Mouse (Mus musculus) neural tube, embryonic 15.5 days (tissue): ENCODE data around the gene Top2a. TPM values are rescaled to one million over a fixed set of nuclear protein-coding genes. Genes with fewer than 3 reads are reported as not detected.

Experiments used
- ATAC-seq: fragments of 200-750 bp; cut with Nextera tagmentation; 2 replicates; pipeline ENCODE4 v1.8.0; 2017; ENCODE audit warnings: mild to moderate bottlenecking, moderate TSS enrichment, moderate library complexity; ENCODE audit not compliant: low FRiP score
- H3K27ac ChIP-seq: fragments of 300-500 bp; sonication (generic); replicated peaks from 2 replicates; pipeline ENCODE4 v1.5.1; 2015; ENCODE audit warnings: mild to moderate bottlenecking, inconsistent platforms
- H3K27me3 ChIP-seq: fragments of 300-500 bp; sonication (generic); replicated peaks from 2 replicates; pipeline ENCODE4 v1.6.1; 2015; ENCODE audit warnings: inconsistent platforms
- H3K36me3 ChIP-seq: fragments of 300-500 bp; sonication (generic); 2 replicates; pipeline ENCODE4 v1.6.1; 2015; ENCODE audit warnings: inconsistent platforms
- H3K4me1 ChIP-seq: fragments of 300-500 bp; sonication (generic); 2 replicates; pipeline ENCODE4 v1.6.1; 2015; ENCODE audit warnings: inconsistent platforms
- H3K4me2 ChIP-seq: fragments of 300-500 bp; sonication (generic); 2 replicates; pipeline ENCODE4 v1.6.1; 2015; ENCODE audit warnings: inconsistent platforms, mild to moderate bottlenecking, moderate library complexity
- H3K4me3 ChIP-seq: fragments of 300-500 bp; sonication (generic); replicated peaks from 2 replicates; pipeline ENCODE4 v1.5.1; 2015; ENCODE audit warnings: mild to moderate bottlenecking, inconsistent platforms
- H3K9ac ChIP-seq: fragments of 300-500 bp; sonication (generic); replicated peaks from 2 replicates; pipeline ENCODE4 v1.6.1; 2015; ENCODE audit warnings: mild to moderate bottlenecking, inconsistent platforms
- H3K9me3 ChIP-seq: fragments of 300-500 bp; sonication (generic); replicated peaks from 2 replicates; pipeline ENCODE4 v1.6.1; 2016; ENCODE audit warnings: inconsistent platforms
- WGBS: fragments of 180-500 bp; shearing (Covaris S2); methylation state at CpG from one replicate; pipeline ENCODE4 v1.1.7; 2015; ENCODE audit warnings: mixed read lengths; 5-methylcytosine and 5-hydroxymethylcytosine counted together
- polyA plus RNA-seq: library from polyadenylated mRNA; unstranded; fragments of >200 nt; fragmentation: Nextera tagmentation; extraction: Ambion mirVana; gene quantifications from 2 replicates; pipeline ENCODE4 v1.2.1, GENCODE M21; 2015

Gene Top2a
- polyA plus RNA-seq, 1 experiment from 2014 or later = 25.8 TPM

GRCm38 (mm10) chr11:98952111-98952510, 71.9 kb downstream of the Top2a start:
- Histone ChIP-seq H3K27me3 (no peaks in the 10 kb centered on the region), H3K9me3 (no peaks in the 10 kb centered on the region), H3K4me3 (no peak overlapping the region), H3K4me2 (no peak overlapping the region), H3K36me3 (0 out of 2 replicates have a peak, but pooled peaks cover 4% of the 10 kb centered on the region), H3K9ac (no peak overlapping the region), H3K4me1 (peaks cover 70% of the 10 kb centered on the region), H3K27ac (no peak overlapping the region)
- 90% methylated on average over 1 of the region's 1 CpGs for WGBS
- ATAC-seq = no peak

- Histone ChIP-seq H3K36me3 (0 out of 2 replicates have a peak, but pooled peaks cover 4% of the 10 kb centered on the region), H3K4me1 (peaks cover 72% of the 10 kb centered on the region), H3K27me3 (no peaks in the 10 kb centered on the region), H3K9me3 (no peaks in the 10 kb centered on the region), H3K4me3 (no peak overlapping the region), H3K9ac (no peak overlapping the region; the same call in 1 of the 2 replicates), H3K27ac (peak overlapping the region; percentile 80), H3K4me2 (peak overlapping the region; percentile 27)
- peak; percentile 71 for ATAC-seq
- 53% methylated on average over 16 of the region's 16 CpGs for WGBS
These were observed 72.7 kb downstream of the Top2a start for GRCm38 (mm10) chr11:98951026-98951906.

GRCm38 (mm10) chr11:98950484-98950883, 73.5 kb downstream of the Top2a start:
- no peak overlapping the region for H3K4me3 ChIP-seq
- no peaks in the 10 kb centered on the region for H3K27me3 ChIP-seq
- no peak for ATAC-seq
- H3K36me3 ChIP-seq = 0 out of 2 replicates have a peak, but pooled peaks cover 4% of the 10 kb centered on the region
- 92% methylated on average over 9 of the region's 9 CpGs for WGBS
- H3K27ac ChIP-seq = peak overlapping the region; percentile 80
- H3K4me2 ChIP-seq = no peak overlapping the region
- H3K9ac ChIP-seq = no peak overlapping the region
- H3K9me3 ChIP-seq = no peaks in the 10 kb centered on the region
- H3K4me1 ChIP-seq = peaks cover 70% of the 10 kb centered on the region

- no peak overlapping the region; the same call in 1 of the 2 replicates for H3K27ac ChIP-seq
- WGBS = 79% methylated on average over 7 of the region's 7 CpGs
- H3K9me3 ChIP-seq = no peaks in the 10 kb centered on the region
- H3K9ac ChIP-seq = no peak overlapping the region
- ATAC-seq = no peak
- H3K4me2 ChIP-seq = no peak overlapping the region
- H3K36me3 ChIP-seq = 0 out of 2 replicates have a peak, but pooled peaks cover 4% of the 10 kb centered on the region
- H3K4me3 ChIP-seq = no peak overlapping the region
- peaks cover 69% of the 10 kb centered on the region for H3K4me1 ChIP-seq
- no peaks in the 10 kb centered on the region for H3K27me3 ChIP-seq
These were observed 74.0 kb downstream of the Top2a start for GRCm38 (mm10) chr11:98949958-98950460.

- H3K9me3 ChIP-seq = no peaks in the 10 kb centered on the region
- no peak for ATAC-seq
- WGBS = 82% methylated on average over 12 of the region's 12 CpGs
- H3K4me1 ChIP-seq = peaks cover 69% of the 10 kb centered on the region
- 0 out of 2 replicates have a peak, but pooled peaks cover 4% of the 10 kb centered on the region for H3K36me3 ChIP-seq
- no peak overlapping the region for H3K4me2 ChIP-seq
- no peak overlapping the region for H3K9ac ChIP-seq
- no peak overlapping the region for H3K4me3 ChIP-seq
- H3K27me3 ChIP-seq = no peaks in the 10 kb centered on the region
- no peak overlapping the region for H3K27ac ChIP-seq
These were observed 74.6 kb downstream of the Top2a start for GRCm38 (mm10) chr11:98949242-98949957.

GRCm38 (mm10) chr11:98947969-98948569, 75.9 kb downstream of the Top2a start:
- Histone ChIP-seq H3K27ac (no peak overlapping the region), H3K9ac (no peak overlapping the region), H3K4me3 (no peak overlapping the region), H3K27me3 (no peaks in the 10 kb centered on the region), H3K36me3 (0 out of 2 replicates have a peak, but pooled peaks cover 4% of the 10 kb centered on the region), H3K4me2 (no peak overlapping the region), H3K9me3 (no peaks in the 10 kb centered on the region), H3K4me1 (peaks cover 71% of the 10 kb centered on the region)
- WGBS = 83% methylated on average over 18 of the region's 18 CpGs
- no peak for ATAC-seq

- H3K9me3 ChIP-seq = no peaks in the 10 kb centered on the region
- no peak overlapping the region for H3K27ac ChIP-seq
- H3K4me2 ChIP-seq = no peak overlapping the region
- 0 out of 2 replicates have a peak, but pooled peaks cover 1% of the 10 kb centered on the region for H3K36me3 ChIP-seq
- peaks cover 82% of the 10 kb centered on the region for H3K4me1 ChIP-seq
- ATAC-seq = no peak
- 68% methylated on average over 3 of the region's 3 CpGs for WGBS
- H3K9ac ChIP-seq = no peak overlapping the region
- no peak overlapping the region for H3K4me3 ChIP-seq
- no peaks in the 10 kb centered on the region for H3K27me3 ChIP-seq
These were observed 78.4 kb downstream of the Top2a start for GRCm38 (mm10) chr11:98945605-98945977.

- peaks cover 82% of the 10 kb centered on the region for H3K4me1 ChIP-seq
These were observed 78.9 kb downstream of the Top2a start for GRCm38 (mm10) chr11:98944897-98945604.

GRCm38 (mm10) chr11:98943741-98944461, 80.1 kb downstream of the Top2a start:
- WGBS = 31% methylated on average over 14 of the region's 14 CpGs
- H3K27me3 ChIP-seq = no peaks in the 10 kb centered on the region
- H3K4me3 ChIP-seq = no peak overlapping the region
- H3K4me2 ChIP-seq = peak overlapping the region; percentile 84
- H3K36me3 ChIP-seq = no peaks in the 10 kb centered on the region
- no peaks in the 10 kb centered on the region for H3K9me3 ChIP-seq
- no peak for ATAC-seq
- H3K9ac ChIP-seq = no peak overlapping the region; the same call in 1 of the 2 replicates
- peaks cover 83% of the 10 kb centered on the region for H3K4me1 ChIP-seq
- H3K27ac ChIP-seq = peak overlapping the region; percentile 90

More at GRCm38 (mm10) chr11:98944897-98945604, 78.9 kb downstream of the Top2a start:
- no peaks in the 10 kb centered on the region for H3K36me3 ChIP-seq
- no peaks in the 10 kb centered on the region for H3K27me3 ChIP-seq
- H3K27ac ChIP-seq = 0 out of 2 replicates have a peak overlapping the region, but pooled peaks have one; percentile 15
- H3K4me2 ChIP-seq = no peak overlapping the region
- no peak overlapping the region for H3K4me3 ChIP-seq
- H3K9me3 ChIP-seq = no peaks in the 10 kb centered on the region
- no peak overlapping the region for H3K9ac ChIP-seq
- 50% methylated on average over 11 of the region's 11 CpGs for WGBS
- no peak for ATAC-seq
